Mouse (Mus musculus): ENCODE results near the gene Raver1.
A peak's percentile ranks its signal among the peaks of the same experiment; 100 is the strongest.

Raver1 gene

DNA sequence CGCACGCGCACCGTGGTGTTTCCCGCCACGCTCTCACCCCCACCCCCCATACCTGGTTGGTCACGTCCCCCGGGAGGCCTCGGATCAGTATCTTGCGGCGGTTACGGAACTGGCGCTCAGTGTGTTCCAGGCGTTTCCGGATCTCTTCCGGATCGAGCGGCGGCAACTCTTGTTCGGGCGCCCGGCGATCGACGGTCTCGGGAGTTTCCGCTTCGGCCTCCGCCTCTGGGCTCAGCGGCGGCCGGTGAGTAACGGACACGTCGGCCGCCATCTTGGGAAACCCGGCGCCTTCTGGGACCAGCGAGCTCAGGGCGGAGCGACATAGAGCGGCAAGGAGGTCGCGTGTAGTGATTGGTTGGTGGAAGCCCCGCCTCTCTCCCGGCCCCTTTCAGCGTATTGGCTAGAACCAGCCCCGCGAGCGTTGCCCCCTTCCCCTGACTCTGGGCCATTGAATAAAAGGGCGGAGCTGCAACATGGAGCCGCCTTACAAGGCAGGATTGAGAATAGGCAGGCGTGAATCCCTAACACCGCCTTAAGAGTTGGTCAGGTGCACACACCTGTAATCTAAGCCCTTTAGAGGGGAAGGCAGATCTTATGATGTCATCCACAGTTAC, at the start of gene Raver1, which contains the start of gene Gm38431:
TSS of gene Raver1 (minus strand) at position 302 of the 614 bp plus-strand sequence.
TSS of gene Gm38431 (minus strand) at position 291 of the 614 bp plus-strand sequence.
- peak; percentile 95 for DNase-seq (ENCODE audit: low spot score)

DNA sequence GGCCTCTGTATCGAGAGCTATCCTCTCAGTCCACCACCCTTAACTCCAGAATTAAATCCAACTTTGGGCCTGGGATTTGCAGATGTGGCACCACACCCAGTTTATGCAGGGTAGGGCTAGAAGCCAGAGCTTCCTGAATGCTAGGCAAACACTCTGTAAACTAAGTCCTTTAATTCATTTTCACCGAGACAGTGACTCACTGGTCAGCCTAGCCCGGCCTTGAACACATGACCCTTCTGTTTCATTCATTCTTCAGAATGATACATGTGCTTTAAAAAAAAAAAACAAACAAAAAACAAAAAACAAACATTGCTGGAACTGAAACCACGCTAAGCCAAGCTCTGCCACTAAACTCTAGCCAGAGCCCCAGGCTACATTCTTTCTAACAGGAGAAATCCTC, 46.6 kb upstream of the Raver1 start:
- DNase-seq (ENCODE audit: low spot score) = no peak

DNA sequence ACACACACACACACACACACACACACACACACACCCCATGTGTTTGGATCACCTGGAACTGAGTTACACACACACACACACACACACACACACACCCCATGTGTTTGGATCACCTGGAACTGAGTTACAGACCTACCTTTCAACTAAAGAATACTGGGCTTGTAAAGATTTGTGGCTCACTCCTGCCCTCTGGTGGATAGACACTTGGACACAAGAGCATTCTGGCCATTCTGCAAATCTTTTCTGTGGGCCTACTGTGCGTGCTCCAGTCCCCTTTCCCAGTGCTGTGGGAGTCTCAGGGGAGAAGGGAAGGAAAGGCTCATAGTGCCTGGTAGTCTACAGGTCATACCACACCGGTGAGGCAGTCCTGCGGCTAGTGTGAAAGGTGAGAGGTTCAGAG, 45.4 kb upstream of the Raver1 start:
- peak; percentile 62 for DNase-seq (ENCODE audit: low spot score)

DNA sequence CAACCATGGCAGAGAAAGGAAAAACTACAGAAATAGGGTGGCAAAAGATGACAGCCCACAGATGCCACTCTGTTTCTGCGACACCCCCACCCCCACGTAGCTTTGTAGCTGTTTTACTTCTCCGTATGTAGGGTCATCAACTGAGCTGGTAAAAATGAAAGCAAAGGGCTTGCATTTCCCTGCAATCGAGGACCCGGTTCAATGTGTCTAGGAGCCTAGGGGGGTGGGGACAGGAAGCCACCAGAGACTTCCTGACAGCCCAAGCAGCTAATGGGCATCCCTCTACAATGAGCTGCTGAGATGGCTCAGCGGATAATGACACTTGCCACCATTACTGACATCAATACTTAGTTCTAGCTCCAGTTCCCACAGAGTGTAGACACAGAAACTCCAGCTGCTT, 44.6 kb upstream of the Raver1 start:
- DNase-seq (ENCODE audit: low spot score) = no peak

DNA sequence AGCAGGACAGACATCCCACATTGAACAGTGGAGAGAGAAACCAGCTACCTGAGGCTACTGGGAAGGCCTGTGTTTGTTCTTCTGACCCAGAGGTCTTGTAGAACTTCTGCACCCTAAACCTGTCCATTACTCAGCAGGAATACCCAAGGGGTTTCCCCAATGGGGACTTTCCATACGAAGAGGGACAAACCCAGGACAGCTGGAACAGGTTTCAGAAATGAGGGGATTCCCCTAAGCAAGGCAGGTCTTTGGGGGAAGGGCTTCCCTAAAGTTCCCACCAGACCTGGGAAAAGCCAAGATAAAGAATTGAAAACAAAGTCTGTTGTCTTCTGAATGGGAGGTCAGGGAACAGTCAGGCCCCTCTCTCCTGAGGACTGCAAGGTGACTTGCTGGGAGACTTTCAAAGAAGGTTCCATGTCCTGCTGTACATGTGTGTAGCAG, 44.2 kb upstream of the Raver1 start:
- DNase-seq (ENCODE audit: low spot score) = no peak

DNA sequence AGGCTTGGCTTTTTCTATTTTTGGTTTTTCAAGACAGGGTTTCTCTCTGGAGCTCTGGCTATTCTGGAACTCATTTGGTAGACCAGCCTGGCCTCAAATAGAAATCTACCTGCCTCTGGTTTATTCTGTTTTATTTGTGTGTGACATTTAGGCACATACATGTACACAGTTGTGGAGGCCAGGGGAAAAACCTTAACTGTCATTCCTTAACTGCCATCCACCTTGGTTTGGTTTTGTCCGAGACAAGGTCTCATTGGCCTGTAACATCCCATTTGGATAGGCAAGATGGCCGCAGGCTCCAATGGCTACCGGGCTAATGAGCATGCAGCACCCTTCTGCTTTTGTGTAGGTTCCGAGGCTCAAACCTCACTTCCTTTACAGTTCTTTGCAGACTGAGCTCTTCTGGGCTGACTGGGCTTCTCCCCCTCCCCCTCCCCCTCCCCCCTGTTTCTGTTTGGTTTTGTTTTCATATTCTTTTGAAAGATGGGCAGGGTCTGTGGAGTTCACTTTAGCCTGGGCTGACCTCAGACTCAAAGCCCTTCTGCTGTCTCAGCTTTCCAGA, 43.6 kb upstream of the Raver1 start:
- DNase-seq (ENCODE audit: low spot score) = no peak

DNA sequence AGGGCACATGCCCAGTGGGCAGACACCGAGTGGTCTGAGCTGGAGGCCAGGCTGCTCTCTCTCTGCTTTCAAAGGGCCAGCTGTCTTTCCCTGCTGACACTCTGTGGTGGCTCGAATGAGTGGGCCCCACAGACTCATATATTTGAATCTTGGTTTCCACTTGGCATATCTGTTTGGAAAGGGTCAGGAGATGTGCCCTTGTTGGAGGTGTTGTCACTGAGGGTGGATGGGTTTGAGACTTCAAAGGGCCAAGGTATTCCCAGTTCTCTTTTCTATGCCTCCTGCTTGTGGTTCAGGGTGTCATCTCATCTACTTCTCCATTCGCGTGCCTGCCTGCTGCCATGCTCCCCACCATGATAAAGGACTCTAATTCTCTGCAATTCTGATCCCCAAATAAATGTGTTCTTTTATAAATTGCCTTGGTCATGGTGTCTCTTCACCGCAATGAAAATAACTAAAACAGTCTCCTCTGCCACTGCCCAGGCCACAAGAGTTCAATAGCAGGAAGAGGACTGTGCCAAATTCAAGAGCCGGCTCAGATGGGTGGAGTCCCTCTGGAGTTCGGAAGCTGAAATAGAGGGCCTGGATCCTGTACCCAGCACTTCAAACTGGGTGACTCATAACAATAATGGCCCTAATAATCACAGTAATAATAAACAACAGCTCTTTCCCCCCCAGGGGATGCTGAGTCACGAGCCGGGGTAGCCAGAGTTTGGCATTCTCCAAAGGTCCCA, 43.0 kb upstream of the Raver1 start:
- no peak for DNase-seq (ENCODE audit: low spot score)

DNA sequence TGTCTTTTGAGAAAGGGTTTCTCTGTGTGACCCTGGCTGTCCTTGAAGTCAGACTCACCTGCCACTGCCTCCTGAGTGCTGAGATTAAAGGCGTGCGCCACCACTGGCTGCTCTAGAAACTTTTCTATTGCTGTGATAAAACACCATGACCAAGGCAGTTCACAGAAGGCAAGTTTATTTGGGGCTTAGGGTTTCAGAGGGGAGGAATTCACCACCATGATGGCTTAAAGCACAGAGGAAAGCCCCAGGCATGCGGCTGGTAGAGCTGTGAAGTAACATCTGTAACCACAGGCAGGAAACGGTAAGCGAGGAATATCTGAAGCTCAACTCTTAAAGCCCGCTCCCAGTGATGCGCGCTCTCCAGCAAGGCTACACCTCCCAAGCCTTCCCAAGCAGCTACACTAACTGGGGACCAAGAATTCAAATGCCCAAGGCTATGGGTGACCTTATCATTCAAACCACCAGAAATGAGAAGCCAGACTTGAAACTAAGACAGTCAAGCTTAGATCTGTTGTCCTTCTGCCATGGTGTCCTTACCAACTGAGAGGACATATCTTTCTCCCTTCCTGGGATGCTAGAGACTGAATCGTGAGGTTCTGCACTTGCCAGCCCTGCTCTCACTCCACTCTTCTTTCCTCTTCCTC, 41.4 kb upstream of the Raver1 start:
- no peak for DNase-seq (ENCODE audit: low spot score)

DNA sequence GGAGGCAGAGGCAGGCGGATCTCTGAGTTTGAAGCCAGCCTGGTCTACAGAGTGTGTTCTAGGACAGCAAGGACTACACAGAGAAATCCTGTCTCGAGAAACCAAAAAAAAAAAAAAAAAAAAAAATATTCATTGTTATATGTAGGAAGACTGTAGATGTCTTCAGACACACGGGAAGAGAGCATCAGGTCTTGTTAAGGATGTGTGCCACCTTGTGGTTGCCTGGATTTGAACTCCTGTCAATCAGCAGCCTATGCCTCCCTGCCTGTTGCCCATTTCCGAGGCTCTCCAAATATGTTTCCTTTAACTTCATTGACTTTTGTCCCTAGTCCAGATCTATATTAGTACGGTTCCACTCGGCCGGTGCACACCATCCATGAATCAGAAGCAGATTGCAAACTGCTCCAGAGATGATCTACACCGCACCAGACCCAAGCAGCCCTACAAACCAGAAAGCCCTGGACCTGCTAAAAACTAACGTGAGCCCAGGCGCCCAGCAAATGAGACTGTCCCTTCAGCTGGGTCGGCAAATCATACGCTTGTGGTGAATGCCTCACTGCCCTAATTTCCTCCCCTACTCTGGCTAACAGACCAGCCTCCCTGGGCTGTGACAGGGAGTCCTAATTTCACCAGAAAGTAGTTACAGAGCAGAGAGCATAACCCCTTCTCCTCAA, 40.4 kb upstream of the Raver1 start:
- DNase-seq (ENCODE audit: low spot score) = no peak

DNA sequence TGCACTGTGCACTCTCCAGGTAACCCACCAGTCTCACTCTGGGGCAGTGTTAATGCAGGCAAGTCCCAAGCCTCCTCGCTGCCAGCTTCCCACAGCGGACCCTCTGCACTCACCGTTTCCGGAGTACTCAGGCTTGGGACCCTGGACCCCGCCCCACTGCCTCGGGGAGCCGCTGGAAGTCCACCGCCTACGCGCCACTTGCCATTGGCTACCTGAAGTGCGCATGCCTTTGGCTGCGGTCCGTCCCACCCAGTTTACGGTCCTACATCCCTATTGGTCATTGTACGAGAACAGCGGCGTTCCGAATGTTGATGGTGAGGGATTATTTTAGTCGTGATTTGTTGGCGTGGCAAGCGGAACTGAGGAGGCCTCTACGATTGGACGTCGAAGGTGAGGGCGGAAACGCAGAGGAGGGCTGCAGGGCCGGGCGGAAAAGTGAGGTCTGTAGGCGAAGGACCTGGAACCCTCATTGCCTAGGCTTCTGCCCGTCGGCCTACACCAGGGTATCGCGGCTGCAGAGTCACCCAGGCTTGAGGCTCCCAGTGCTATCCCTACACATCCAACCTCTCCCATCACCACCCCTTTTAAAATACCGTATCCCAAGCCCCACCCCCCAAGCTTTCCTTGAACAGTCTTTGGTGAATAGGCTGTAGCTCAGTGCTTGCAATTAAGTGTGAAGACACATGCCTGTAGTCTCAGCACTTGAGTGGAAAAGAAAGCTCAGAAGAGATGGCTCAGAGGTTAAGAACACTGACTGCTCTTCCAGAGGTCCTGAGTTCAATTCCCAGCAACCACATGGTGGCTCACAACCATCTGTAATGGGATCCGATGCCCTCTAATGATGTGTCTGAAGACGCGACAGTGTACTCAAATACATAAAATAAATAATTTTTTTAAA, 39.5 kb upstream of the Raver1 start, which contains the start of gene Tyk2:
TSS of gene Tyk2 (minus strand) at position 185 of the 898 bp plus-strand sequence.
- peak; percentile 79 for DNase-seq (ENCODE audit: low spot score)

DNA sequence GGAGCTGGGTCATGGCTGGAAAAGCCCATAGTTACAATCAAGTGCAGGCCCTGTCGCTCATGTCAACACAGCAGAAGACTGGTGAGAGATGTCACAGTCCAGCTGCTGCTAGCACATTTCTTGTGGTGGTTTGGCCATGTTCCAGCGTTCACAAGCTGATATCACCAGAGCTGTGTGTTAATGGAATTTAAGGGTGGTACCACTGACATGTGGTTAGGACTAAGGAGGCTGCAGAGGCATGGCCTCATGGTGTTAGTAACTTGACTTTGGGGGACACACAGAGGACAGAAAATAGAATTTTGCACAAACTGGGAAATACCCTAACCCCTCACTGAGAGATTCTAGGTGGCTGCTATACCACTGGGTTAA, 34.4 kb upstream of the Raver1 start:
- no peak for DNase-seq (ENCODE audit: low spot score)

DNA sequence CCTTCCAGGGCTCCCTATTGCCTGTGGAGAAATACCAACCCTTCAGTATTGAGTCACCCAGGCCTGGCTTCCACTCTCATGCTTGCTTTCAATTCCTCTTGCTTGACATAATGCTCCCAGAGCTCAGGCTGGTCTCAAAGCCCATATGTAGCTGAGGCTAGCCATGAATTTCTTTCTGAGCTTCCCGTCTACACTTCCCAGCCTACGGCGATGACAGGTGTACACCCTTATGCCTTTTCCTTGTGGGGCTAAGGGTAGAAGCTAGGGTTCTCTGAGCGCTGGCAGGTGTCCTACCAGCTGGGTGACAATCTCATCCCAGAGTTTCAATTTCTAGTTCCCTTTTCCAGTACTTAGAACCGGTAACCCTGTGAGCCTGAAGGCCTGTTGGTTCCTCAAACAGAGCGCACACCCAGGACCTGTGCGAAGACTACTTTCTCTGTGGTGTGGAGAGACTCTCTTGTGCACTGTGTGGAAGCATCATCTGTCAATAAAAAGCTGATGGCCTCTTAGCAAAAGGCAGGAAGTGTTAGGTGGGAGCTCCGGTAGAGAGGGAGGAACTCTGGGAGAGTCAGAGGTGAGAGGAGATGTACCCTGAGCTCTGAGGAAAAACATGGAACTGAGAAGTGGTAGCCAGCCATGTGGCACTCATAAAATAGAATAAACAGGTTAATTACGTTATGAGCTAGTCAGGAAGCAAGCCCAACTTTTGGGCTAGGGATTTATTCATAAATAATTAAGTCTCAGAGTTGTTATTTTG, 33.9 kb upstream of the Raver1 start:
- DNase-seq (ENCODE audit: low spot score) = no peak

DNA sequence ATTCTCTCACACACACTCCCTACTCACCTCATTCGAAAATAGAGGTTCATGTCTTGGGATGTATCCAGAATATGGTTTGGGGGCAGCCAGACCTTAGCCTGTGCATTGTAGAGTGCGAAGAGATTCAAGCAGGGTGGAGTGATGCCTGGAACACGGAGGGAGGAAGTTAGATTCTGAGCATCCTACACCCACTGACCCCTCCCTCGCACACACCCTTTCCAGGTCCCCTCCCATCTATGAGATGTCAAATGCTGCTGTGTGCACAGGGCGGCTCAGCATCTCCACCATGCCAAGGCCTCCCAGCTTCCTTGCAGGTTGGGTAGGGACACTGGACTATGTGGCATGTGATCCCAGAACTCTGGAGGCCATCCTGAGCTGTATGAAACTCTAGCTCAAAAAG, 33.0 kb upstream of the Raver1 start:
- no peak for DNase-seq (ENCODE audit: low spot score)

DNA sequence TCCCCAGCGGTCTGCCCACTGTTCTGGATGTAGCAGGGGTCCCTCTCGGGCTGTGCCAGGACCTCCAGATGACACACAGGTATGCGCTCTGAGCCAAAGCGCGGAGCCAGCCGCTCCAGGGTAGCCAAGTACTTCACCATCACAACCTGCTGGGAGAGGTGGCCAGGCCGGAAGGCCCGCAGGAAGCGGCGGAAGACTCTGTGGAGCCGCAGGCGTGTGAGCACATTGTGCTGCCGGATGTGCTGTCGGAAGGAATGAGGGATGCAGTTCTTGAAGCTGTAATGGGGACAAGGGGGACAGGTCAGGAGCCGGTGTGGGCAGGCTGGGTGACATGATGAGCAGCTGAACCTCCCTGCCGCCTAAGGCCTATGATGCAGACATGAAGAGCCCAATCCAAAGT, 29.7 kb upstream of the Raver1 start:
- DNase-seq (ENCODE audit: low spot score) = no peak

DNA sequence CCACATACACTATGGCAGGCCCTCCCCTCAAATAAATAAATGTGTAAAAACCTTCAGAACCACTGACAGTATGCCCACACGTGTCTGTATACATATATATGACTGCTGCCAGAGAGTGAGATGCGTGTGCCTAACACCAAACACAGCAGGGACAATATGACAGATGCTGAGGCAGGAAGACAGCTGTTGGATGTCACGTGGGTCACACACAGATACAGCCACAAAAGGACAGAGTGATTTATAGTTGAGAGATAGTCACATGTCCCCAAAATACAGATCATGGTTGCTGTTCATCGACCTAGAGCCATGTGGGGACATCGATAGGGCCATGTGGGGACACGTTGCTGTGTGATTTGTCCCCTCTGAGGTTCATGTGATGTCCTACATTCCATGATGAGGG, 25.3 kb upstream of the Raver1 start:
- no peak for DNase-seq (ENCODE audit: low spot score)

DNA sequence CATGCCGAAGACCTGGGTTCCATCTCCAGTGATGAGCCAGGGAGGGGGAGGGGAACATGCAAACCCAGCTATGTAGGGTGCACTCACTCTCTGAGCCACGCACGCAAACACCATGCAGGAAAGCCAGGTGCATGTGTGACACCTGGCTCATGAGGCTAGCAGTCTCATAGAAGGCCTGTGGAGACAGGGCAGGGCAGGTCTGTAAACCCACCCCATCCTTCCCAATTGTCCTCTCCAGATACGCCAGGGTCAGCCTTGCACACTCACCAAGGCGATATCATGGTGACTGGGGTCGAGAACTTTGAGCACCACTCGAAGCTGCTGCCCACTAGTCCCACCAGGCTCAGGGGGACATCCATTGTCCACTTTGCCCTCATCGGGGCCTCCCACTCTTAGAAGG, 23.3 kb upstream of the Raver1 start:
- DNase-seq (ENCODE audit: low spot score) = no peak

DNA sequence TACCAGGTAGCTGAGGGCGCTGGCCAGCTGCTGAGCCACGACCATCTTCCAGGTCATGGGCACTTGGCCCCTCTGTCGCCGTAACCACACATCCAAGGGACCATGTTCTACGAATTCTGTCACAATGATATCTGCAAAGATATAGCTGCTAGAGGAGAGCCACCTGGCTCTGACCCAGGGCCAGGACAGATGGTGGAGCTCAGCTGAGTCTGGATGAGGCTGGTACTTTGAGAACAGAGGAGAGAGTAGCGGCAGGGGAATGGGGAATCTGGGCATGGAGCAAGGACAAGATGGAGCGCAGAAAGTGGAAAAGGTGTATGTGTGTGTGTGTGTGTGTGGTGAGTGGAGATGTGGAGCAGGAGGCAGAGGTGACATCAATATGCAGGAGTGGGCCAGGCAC, 22.4 kb upstream of the Raver1 start:
- no peak for DNase-seq (ENCODE audit: low spot score)

DNA sequence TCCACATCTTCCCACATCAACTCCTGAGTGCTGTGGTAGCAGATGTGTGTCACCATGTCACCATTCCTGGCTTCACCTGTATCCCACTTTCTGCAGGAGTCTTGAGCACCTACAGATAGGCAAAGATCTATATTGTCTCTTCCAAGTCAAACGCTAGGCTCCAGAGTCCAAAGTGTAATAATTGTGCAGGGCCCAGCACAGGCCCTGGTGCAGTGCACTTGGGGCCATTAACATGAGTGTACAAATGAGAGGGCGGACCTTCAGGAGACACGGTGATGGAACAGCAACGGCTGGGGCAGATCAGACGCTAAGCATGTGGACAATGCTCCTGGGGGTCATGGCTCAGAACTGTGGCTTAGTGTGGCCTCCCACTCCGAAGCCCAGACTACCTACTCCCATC, 21.9 kb upstream of the Raver1 start:
- no peak for DNase-seq (ENCODE audit: low spot score)

DNA sequence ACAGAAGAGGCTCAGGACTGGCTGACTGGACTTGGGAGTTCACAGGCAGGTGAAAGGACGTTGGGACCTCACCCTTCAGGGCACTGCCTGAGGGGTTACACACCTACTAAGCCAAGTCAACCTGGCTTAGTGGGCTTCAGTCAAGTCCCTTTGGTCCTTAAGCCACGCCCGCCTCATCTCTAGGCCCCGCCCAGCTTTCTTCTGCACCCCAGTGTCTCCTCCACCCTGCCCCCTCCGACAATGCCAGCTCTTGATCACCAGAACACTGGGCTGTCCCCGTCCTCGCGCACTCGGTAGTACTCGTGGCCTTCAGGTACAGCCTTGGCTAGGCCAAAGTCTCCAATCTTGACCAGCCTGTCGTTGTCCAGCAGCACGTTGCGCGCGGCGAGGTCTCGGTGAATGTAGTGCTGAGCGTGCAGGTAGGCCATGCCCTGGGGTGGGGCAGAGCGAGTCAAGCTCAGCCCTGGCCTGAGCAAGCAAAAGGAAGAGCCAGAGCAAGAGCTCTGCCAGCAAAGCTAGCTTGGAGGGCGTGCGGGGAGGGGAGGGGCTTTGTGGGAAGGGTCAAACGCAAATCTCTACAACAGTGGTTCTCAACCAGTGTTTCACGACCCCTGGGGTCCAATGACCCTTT, 15.9 kb upstream of the Raver1 start:
- no peak for DNase-seq (ENCODE audit: low spot score)
